Mouse (Mus musculus): ENCODE measurements around the gene Rps6ka2.

DNA sequence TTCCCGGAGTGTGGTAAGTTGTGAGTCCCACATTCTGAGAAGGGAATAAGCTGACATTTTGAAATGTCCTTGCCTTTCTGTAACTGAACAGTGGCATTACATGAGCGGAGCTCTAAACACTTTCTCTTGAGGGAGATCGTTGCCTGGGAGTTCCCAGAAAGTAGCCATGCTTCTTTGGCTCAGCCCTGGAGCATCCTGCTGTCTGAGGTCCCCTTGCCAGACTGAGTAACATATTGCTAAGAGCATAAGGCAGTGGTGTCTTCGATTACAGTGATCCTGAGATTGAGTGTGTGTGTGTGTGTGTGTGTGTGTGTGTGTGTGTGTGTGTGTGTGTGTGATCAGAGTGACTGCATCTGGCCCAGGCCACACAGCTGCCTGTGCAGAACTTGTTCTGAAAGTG lies 61.4 kb downstream of the Rps6ka2 start:
- no peak for TF ChIP-seq POLR2A (IDR thresholded peaks at IDR 0.05; ENCODE audit: low read depth, low read length)
- no peak for TF ChIP-seq CTCF (IDR thresholded peaks at IDR 0.05; ENCODE audit: extremely low read depth, insufficient read length, insufficient replicate concordance, low read depth, low read length)

Measured in small intestine, adult 2 months (tissue).